In genomic region chr17:47482401-47482800, GRCm38 (mm10) we compare ENCODE assay signal across 9 mouse cellular contexts. TPM values are rescaled to one million over a fixed set of nuclear protein-coding genes. Genes with fewer than 3 reads are reported as not detected.
DNase-seq lines count a peak whose midpoint lies in the region; ATAC-seq and TF ChIP-seq lines count a peak whose summit lies in the region.
"Had no signal": no experiment of that assay in that cellular context is flagged by ENCODE, and none has a peak within 500 bp of the region (broad histone marks: within the 10 kb centered on the region; RNA-seq: fewer than 3 reads in every experiment).

No protein-coding gene starts in this region.

- no peak overlapping the region for H3K27ac ChIP-seq in heart, embryonic 11.5 days (ENCODE audit: low read depth, low read length)
- H3K27ac ChIP-seq in bone marrow macrophage, adult 2 months (ENCODE audit: insufficient read depth, low read depth, low read length), result no peak overlapping the region
- H3K27ac ChIP-seq: macrophage had no signal

- peak; percentile 84 for DNase-seq in heart, postnatal 4 days
- peak; percentile 80 for DNase-seq in urinary bladder, postnatal 25 days (ENCODE audit: low spot score)
- DNase-seq in urinary bladder, adult 2 months (ENCODE audit: low spot score), result no peak
- peak; percentile 73 for DNase-seq in kidney, postnatal 14 days
- peak; percentile 64 for DNase-seq in retina, adult 2 months (ENCODE audit: low read depth, low spot score)

- ATAC-seq in heart, embryonic 11.5 days (replicated peaks; ENCODE audit: insufficient number of reproducible peaks, low FRiP score, low TSS enrichment), result no peak
- ATAC-seq in inflammation-experienced regulatory T-cells, adult 6 months, result no peak

- no peak overlapping the region for H3K9ac ChIP-seq in heart, embryonic 11.5 days (ENCODE audit: low read depth, low read length)

- no peak overlapping the region for H3K4me3 ChIP-seq in heart, embryonic 11.5 days (ENCODE audit: low read depth, low read length)
- H3K4me3 ChIP-seq in bone marrow macrophage, adult 2 months (ENCODE audit: insufficient read depth, low read length), result no peak overlapping the region

- TF ChIP-seq POLR2A in bone marrow macrophage, adult 2 months (IDR thresholded peaks at IDR 0.05; ENCODE audit: borderline replicate concordance, low read depth, low read length), result no peak

- H3K36me3 ChIP-seq in heart, embryonic 11.5 days (ENCODE audit: control insufficient read depth, insufficient read depth, low read length), result no peaks in the 10 kb centered on the region

- TF ChIP-seq CTCF in bone marrow macrophage, adult 2 months (IDR thresholded peaks at IDR 0.05; ENCODE audit: low read depth, low read length), result peak; percentile 77

- WGBS in heart, embryonic 11.5 days (ENCODE audit: insufficient replicate concordance), result 55% methylated on average over 2 of the region's 2 CpGs

- no peak overlapping the region for H3K4me2 ChIP-seq in heart, embryonic 11.5 days

- H3K4me1 ChIP-seq in heart, embryonic 11.5 days (ENCODE audit: control insufficient read depth, insufficient read depth, low read length), result peaks cover 31% of the 10 kb centered on the region
- H3K4me1 ChIP-seq in bone marrow macrophage, adult 2 months (ENCODE audit: control insufficient read depth, insufficient read depth, low read length), result 0 out of 2 replicates have a peak, but pooled peaks cover 2% of the 10 kb centered on the region

- no peaks in the 10 kb centered on the region for H3K9me3 ChIP-seq in heart, embryonic 11.5 days (replicated peaks; ENCODE audit: control insufficient read depth, low read length)

- no peaks in the 10 kb centered on the region for H3K27me3 ChIP-seq in heart, embryonic 11.5 days (ENCODE audit: control insufficient read depth, insufficient read depth, low read length)

RNA-seq across cellular contexts. Expression of gene Taf8, which starts 19.7 kb away (rescaled TPM):
- 10 to 100 TPM; 13.7 to 14.6 TPM for total RNA-seq in heart, postnatal 4 days (2021)
- polyA plus RNA-seq in heart, embryonic 11.5 days (2014; fragmentation: Nextera tagmentation; extraction: Ambion mirVana), result 15.9 and 18.3 TPM in 2 replicates
- 29.5 and 33.2 TPM in 2 replicates for polyA plus RNA-seq in urinary bladder, adult 2 months (2012; rRNA removed)
- 23.7 and 30.1 TPM in 2 replicates for polyA plus RNA-seq in bone marrow macrophage, adult 2 months (2012; ENCODE audit: insufficient read depth, insufficient read length, missing spikeins)
- polyA plus RNA-seq in inflammation-experienced regulatory T-cells, adult 6 months (2017; shearing (Covaris generic)), result 10 to 100 TPM; 56.9 to 80.8 (median 70.0) TPM

RNA-seq across cellular contexts. Expression of gene Ccnd3, which starts 22.4 kb away (rescaled TPM):
- 100 to 1,000 TPM; 170 to 175 TPM for total RNA-seq in heart, postnatal 4 days (2021)
- polyA plus RNA-seq in heart, embryonic 11.5 days (2014; fragmentation: Nextera tagmentation; extraction: Ambion mirVana), result 559 and 565 TPM in 2 replicates
- 110 and 134 TPM in 2 replicates for polyA plus RNA-seq in urinary bladder, adult 2 months (2012; rRNA removed)
- 89.1 and 95.0 TPM in 2 replicates for polyA plus RNA-seq in bone marrow macrophage, adult 2 months (2012; ENCODE audit: insufficient read depth, insufficient read length, missing spikeins)
- polyA plus RNA-seq in inflammation-experienced regulatory T-cells, adult 6 months (2017; shearing (Covaris generic)), result 100 to 1,000 TPM; 124 to 141 (median 130) TPM

RNA-seq across cellular contexts. Expression of gene 1700001C19Rik, which starts 45.2 kb away (rescaled TPM):
- under 1 TPM; 0.32 to 0.45 TPM for total RNA-seq in heart, postnatal 4 days (2021)
- 1.2 and 2.2 TPM in 2 replicates for polyA plus RNA-seq in heart, embryonic 11.5 days (2014; fragmentation: Nextera tagmentation; extraction: Ambion mirVana)
- polyA plus RNA-seq in urinary bladder, adult 2 months (2012; rRNA removed), result 0.26 and 0.43 TPM in 2 replicates
- polyA plus RNA-seq in bone marrow macrophage, adult 2 months (2012; ENCODE audit: insufficient read depth, insufficient read length, missing spikeins), result 0.34 and 0.67 TPM in 2 replicates
- polyA plus RNA-seq in inflammation-experienced regulatory T-cells, adult 6 months (2017; shearing (Covaris generic)), result not detected
- polyA plus RNA-seq: macrophage had no signal

RNA-seq across cellular contexts. Expression of gene AI661453, which starts 46.0 kb away (rescaled TPM):
- 1 to 10 TPM; 2.2 to 3.5 TPM for total RNA-seq in heart, postnatal 4 days (2021)
- 1.2 and 1.6 TPM in 2 replicates for polyA plus RNA-seq in heart, embryonic 11.5 days (2014; fragmentation: Nextera tagmentation; extraction: Ambion mirVana)
- polyA plus RNA-seq in urinary bladder, adult 2 months (2012; rRNA removed), result 9.4 and 14.9 TPM in 2 replicates
- polyA plus RNA-seq in bone marrow macrophage, adult 2 months (2012; ENCODE audit: insufficient read depth, insufficient read length, missing spikeins), result 2.8 and 3.0 TPM in 2 replicates
- polyA plus RNA-seq in inflammation-experienced regulatory T-cells, adult 6 months (2017; shearing (Covaris generic)), result not detected
